Mouse (Mus musculus): ENCODE data around the gene Lpar5.

Lpar5 gene

GRCm38 (mm10) chr6:125129710-125130402 is 62.1 kb downstream of the Lpar5 start:
- peak; percentile 90 for DNase-seq

- peak; percentile 98 for DNase-seq
These were observed 63.8 kb downstream of the Lpar5 start, which contains the start of gene Nop2 for GRCm38 (mm10) chr6:125131302-125132156. TSS of gene Nop2 (plus strand) at chr6:125131909.

All from heart, adult 11 months (tissue).